Mouse (Mus musculus) monocyte, adult 2 months (primary cell): ENCODE data around the gene Pnpla2.

Experiments used
- DNase-seq, 2 experiments: peaks; one replicate each; pipeline ENCODE4 v3.0.0; 2022; ENCODE audit warnings: low spot score in 2 of 2, low read depth in 1 of 2

The Pnpla2 gene

GRCm38 (mm10) chr7:141466607-141467148, 11.7 kb downstream of the Pnpla2 start:
- DNase-seq = no peak

- DNase-seq = peak in 1 of 2 experiments; percentile 60
Observed at GRCm38 (mm10) chr7:141467230-141468030, 12.4 kb downstream of the Pnpla2 start, which contains the start of gene Cd151. Cd151 (plus strand) TSS chr7:141467392.

GRCm38 (mm10) chr7:141468164-141468521, 13.1 kb downstream of the Pnpla2 start:
- no peak for DNase-seq

- DNase-seq = no peak
Observed at GRCm38 (mm10) chr7:141468522-141469211, 13.7 kb downstream of the Pnpla2 start.

- no peak for DNase-seq
Observed at GRCm38 (mm10) chr7:141469352-141469751, 14.4 kb downstream of the Pnpla2 start.

GRCm38 (mm10) chr7:141469901-141470636, 15.1 kb downstream of the Pnpla2 start:
- no peak for DNase-seq

GRCm38 (mm10) chr7:141470637-141470944, 15.6 kb downstream of the Pnpla2 start:
- DNase-seq = no peak

- no peak for DNase-seq
Observed at GRCm38 (mm10) chr7:141471236-141471635, 16.2 kb downstream of the Pnpla2 start.

- DNase-seq = no peak
Observed at GRCm38 (mm10) chr7:141472226-141472625, 17.2 kb downstream of the Pnpla2 start.

- no peak for DNase-seq
Observed at GRCm38 (mm10) chr7:141472763-141473162, 17.8 kb downstream of the Pnpla2 start.

GRCm38 (mm10) chr7:141474160-141474559, 19.2 kb downstream of the Pnpla2 start:
- DNase-seq = no peak

GRCm38 (mm10) chr7:141475011-141475804, 20.2 kb downstream of the Pnpla2 start, which contains the start of the genes Polr2l and Tspan4:
Polr2l (minus strand) TSS chr7:141475132.
Tspan4 (plus strand) TSS chr7:141475240.
- DNase-seq = peak; percentile 56 to 72

GRCm38 (mm10) chr7:141475805-141476158, 20.8 kb downstream of the Pnpla2 start:
- DNase-seq = no peak

GRCm38 (mm10) chr7:141476226-141476980, 21.4 kb downstream of the Pnpla2 start:
- no peak for DNase-seq

GRCm38 (mm10) chr7:141476981-141477370, 22.0 kb downstream of the Pnpla2 start:
- no peak for DNase-seq

- DNase-seq = no peak
Observed at GRCm38 (mm10) chr7:141477578-141478269, 22.7 kb downstream of the Pnpla2 start.

- no peak for DNase-seq
Observed at GRCm38 (mm10) chr7:141478270-141478748, 23.3 kb downstream of the Pnpla2 start.

GRCm38 (mm10) chr7:141480842-141481497, 26.0 kb downstream of the Pnpla2 start:
- peak in 1 of 2 experiments; percentile 52 for DNase-seq
